7 mouse cellular contexts compared by ENCODE assay signal in genomic region chr2:35661454-35662000, GRCm38 (mm10).
DNase-seq lines count a peak whose midpoint lies in the region; ATAC-seq and TF ChIP-seq lines count a peak whose summit lies in the region.

No protein-coding gene starts in this region.

- peak; percentile 52 for DNase-seq in adipocyte (ENCODE audit: low spot score)
- DNase-seq in forebrain, embryonic 14.5 days (ENCODE audit: low spot score) = peak; percentile 58
- DNase-seq in hindbrain, embryonic 11.5 days (ENCODE audit: low spot score) = peak; percentile 74
- DNase-seq in left cerebral cortex, postnatal 4 days = peak; percentile 51
- peak; percentile 52 to 57 for DNase-seq in spleen, postnatal 14 days (ENCODE audit: low spot score in 2 of 2)

- peak overlapping the region; percentile 96 for H3K9ac ChIP-seq in forebrain, embryonic 14.5 days (ENCODE audit: low read length)
- H3K9ac ChIP-seq in hindbrain, embryonic 11.5 days (ENCODE audit: low read depth, low read length) = peak overlapping the region; percentile 96

- no peaks in the 10 kb centered on the region for H3K9me3 ChIP-seq in E14TG2a.4 (ENCODE audit: low read length)
- no peaks in the 10 kb centered on the region for H3K9me3 ChIP-seq in forebrain, embryonic 14.5 days (replicated peaks; ENCODE audit: control insufficient read depth, low read length)
- no peaks in the 10 kb centered on the region for H3K9me3 ChIP-seq in hindbrain, embryonic 11.5 days (ENCODE audit: control insufficient read depth, low read length)

- peaks cover 28% of the 10 kb centered on the region for H3K36me3 ChIP-seq in E14TG2a.4 (ENCODE audit: insufficient read depth, low read length)
- H3K36me3 ChIP-seq in forebrain, embryonic 14.5 days (ENCODE audit: control insufficient read depth, insufficient read depth, low read length) = no peaks in the 10 kb centered on the region
- H3K36me3 ChIP-seq in hindbrain, embryonic 11.5 days (ENCODE audit: control insufficient read depth, insufficient read depth, low read length) = no peaks in the 10 kb centered on the region

- TF ChIP-seq CTCF in E14TG2a.4 (conservative IDR thresholded peaks at IDR 0.05; ENCODE audit: low read length) = no peak

- H3K27me3 ChIP-seq in E14TG2a.4 (ENCODE audit: insufficient read depth, low read length) = peaks cover 5% of the 10 kb centered on the region
- H3K27me3 ChIP-seq in forebrain, embryonic 14.5 days (replicated peaks; ENCODE audit: control insufficient read depth, insufficient read depth, low read length) = no peaks in the 10 kb centered on the region
- no peaks in the 10 kb centered on the region for H3K27me3 ChIP-seq in hindbrain, embryonic 11.5 days (ENCODE audit: control insufficient read depth, insufficient read depth, low read length)

- ATAC-seq in forebrain, embryonic 14.5 days = peak; percentile 48
- peak; percentile 70 for ATAC-seq in hindbrain, embryonic 11.5 days (ENCODE audit: low FRiP score)
- peak; percentile 27; the same call in 1 of the 2 replicates for ATAC-seq in megakaryocyte-erythroid progenitor cell, adult 5-6 weeks (replicated peaks; ENCODE audit: low FRiP score, low TSS enrichment, poor library complexity, severe bottlenecking)

- intact Hi-C loops in left cerebral cortex, postnatal 4 days (cut with DNase I) = no loop called here

- peak overlapping the region; percentile 93 for H3K4me2 ChIP-seq in forebrain, embryonic 14.5 days (ENCODE audit: low read length)
- peak overlapping the region; percentile 85 for H3K4me2 ChIP-seq in hindbrain, embryonic 11.5 days (replicated peaks; ENCODE audit: low read depth, low read length)

- peaks cover 70% of the 10 kb centered on the region for H3K4me1 ChIP-seq in E14TG2a.4 (replicated peaks; ENCODE audit: low read depth, low read length)
- peaks cover 31% of the 10 kb centered on the region for H3K4me1 ChIP-seq in forebrain, embryonic 14.5 days (ENCODE audit: control insufficient read depth, insufficient read depth, low read length)
- peaks cover 8% of the 10 kb centered on the region for H3K4me1 ChIP-seq in hindbrain, embryonic 11.5 days (replicated peaks; ENCODE audit: control insufficient read depth, insufficient read depth, low read length)

- H3K27ac ChIP-seq in forebrain, embryonic 14.5 days (ENCODE audit: low read depth, low read length) = peak overlapping the region; percentile 82
- peak overlapping the region; percentile 93 for H3K27ac ChIP-seq in hindbrain, embryonic 11.5 days (ENCODE audit: low read depth, low read length)

- H3K4me3 ChIP-seq in E14TG2a.4 (replicated peaks; ENCODE audit: low read length) = peak overlapping the region; percentile 96
- peak overlapping the region; percentile 90 for H3K4me3 ChIP-seq in forebrain, embryonic 14.5 days (ENCODE audit: low read depth, low read length)
- peak overlapping the region; percentile 93 for H3K4me3 ChIP-seq in hindbrain, embryonic 11.5 days (ENCODE audit: low read depth, low read length)

- WGBS in forebrain, embryonic 14.5 days = 0% methylated on average over 41 of the region's 51 CpGs
- 0% methylated on average over 41 of the region's 51 CpGs for WGBS in hindbrain, embryonic 11.5 days

Comparison
In these comparisons a context has a peak if more than half of its experiments do, and no peak if none do; other contexts are left out.
1. Peak in every context shown above with its lines: DNase-seq, ATAC-seq, H3K4me3 ChIP-seq and H3K27ac ChIP-seq.